Comparison of ENCODE assay signal across 8 mouse cellular contexts in the genomic region with DNA sequence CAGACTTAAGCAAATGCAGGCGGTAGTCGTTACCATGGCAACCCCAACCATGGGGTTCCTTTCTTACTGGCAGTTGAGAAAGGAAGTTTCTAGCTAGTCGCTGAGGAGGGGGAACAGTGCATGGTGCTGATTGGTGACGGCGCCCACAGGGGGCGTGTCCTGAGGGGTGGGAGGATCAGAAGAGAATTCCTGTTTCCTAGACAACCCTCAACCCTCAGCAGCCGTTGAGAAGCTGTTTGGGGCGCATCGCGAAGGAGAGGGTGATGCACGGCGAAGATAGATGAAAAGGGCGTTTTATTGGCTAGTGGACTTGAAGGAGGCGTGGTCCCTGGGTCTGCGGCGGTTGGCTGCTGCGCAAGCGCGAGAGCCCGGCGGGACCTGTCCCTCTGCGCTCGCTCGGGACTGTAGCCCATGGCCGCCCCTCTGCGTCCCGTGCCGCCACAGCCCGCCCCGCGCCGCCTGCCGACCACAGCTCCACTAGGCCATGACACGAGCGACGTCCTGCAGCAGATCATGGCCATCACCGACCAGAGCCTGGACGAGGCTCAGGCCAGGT. TPM values are rescaled to one million over a fixed set of nuclear protein-coding genes. Genes with fewer than 3 reads are reported as not detected.
DNase-seq lines count a peak whose midpoint lies in the region; ATAC-seq and TF ChIP-seq lines count a peak whose summit lies in the region.

A gene (plus strand): TSS at position 194 of the 556 bp plus-strand sequence.

- WGBS in heart, embryonic 11.5 days (ENCODE audit: insufficient replicate concordance): under 1% methylated on average over 38 of the region's 38 CpGs
- under 1% methylated on average over 38 of the region's 38 CpGs for WGBS in kidney, embryonic 15.5 days

- peak within 1 kb of the TSS; percentile 62 for H3K4me3 ChIP-seq in heart, embryonic 11.5 days (ENCODE audit: low read depth, low read length)
- H3K4me3 ChIP-seq in kidney, embryonic 15.5 days (replicated peaks): peak within 1 kb of the TSS; percentile 69

- H3K4me2 ChIP-seq in heart, embryonic 11.5 days: peak within 1 kb of the TSS; percentile 94
- H3K4me2 ChIP-seq in kidney, embryonic 15.5 days: peak within 1 kb of the TSS; percentile 99

- peak within 1 kb of the TSS; percentile 70 for H3K9ac ChIP-seq in heart, embryonic 11.5 days (ENCODE audit: low read depth, low read length)
- H3K9ac ChIP-seq in kidney, embryonic 15.5 days: peak within 1 kb of the TSS; percentile 64; the same call in 1 of the 2 replicates

- no peaks in the 10 kb centered on the region for H3K27me3 ChIP-seq in heart, embryonic 11.5 days (ENCODE audit: control insufficient read depth, insufficient read depth, low read length)
- 0 out of 2 replicates have a peak, but pooled peaks cover 2% of the 10 kb centered on the region for H3K27me3 ChIP-seq in kidney, embryonic 15.5 days

- H3K36me3 ChIP-seq in heart, embryonic 11.5 days (ENCODE audit: control insufficient read depth, insufficient read depth, low read length): no peaks in the 10 kb centered on the region
- H3K36me3 ChIP-seq in kidney, embryonic 15.5 days: peaks cover 17% of the 10 kb centered on the region

- no peaks in the 10 kb centered on the region for H3K9me3 ChIP-seq in heart, embryonic 11.5 days (replicated peaks; ENCODE audit: control insufficient read depth, low read length)
- no peaks in the 10 kb centered on the region for H3K9me3 ChIP-seq in kidney, embryonic 15.5 days (replicated peaks)

- peak; percentile 86 for TF ChIP-seq POLR2A in brain, embryonic 14.5 days (IDR thresholded peaks at IDR 0.05; ENCODE audit: borderline replicate concordance, extremely low read depth, insufficient read depth, insufficient read length, poor library complexity, severe bottlenecking)

- peaks cover 5% of the 10 kb centered on the region; the same call in 1 of the 2 replicates for H3K4me1 ChIP-seq in heart, embryonic 11.5 days (ENCODE audit: control insufficient read depth, insufficient read depth, low read length)
- peaks cover 15% of the 10 kb centered on the region for H3K4me1 ChIP-seq in kidney, embryonic 15.5 days

- DNase-seq in CD4-positive helper T cell, adult 2 months (ENCODE audit: low read depth, low spot score): peak; percentile 98
- peak; percentile 100 for DNase-seq in brain, embryonic 14.5 days (ENCODE audit: low read depth)
- peak; percentile 88 for DNase-seq in liver
- peak; percentile 60 to 79 for DNase-seq in monocyte, adult 2 months (ENCODE audit: low read depth in 1 of 2, low spot score in 2 of 2)
- DNase-seq in spleen, postnatal 14 days (ENCODE audit: low spot score in 2 of 2): peak; percentile 70 to 78

- no peak for TF ChIP-seq CTCF in brain, embryonic 14.5 days (IDR thresholded peaks at IDR 0.05; ENCODE audit: borderline replicate concordance, extremely low read depth, insufficient read depth, insufficient read length)

- H3K27ac ChIP-seq in heart, embryonic 11.5 days (ENCODE audit: low read depth, low read length): no peak within 1 kb of the TSS
- peak within 1 kb of the TSS; percentile 64 for H3K27ac ChIP-seq in kidney, embryonic 15.5 days

- peak; percentile 95 for ATAC-seq in erythroblast, adult 5-6 weeks (replicated peaks; ENCODE audit: low FRiP score, poor library complexity, severe bottlenecking)
- ATAC-seq in heart, embryonic 11.5 days (replicated peaks; ENCODE audit: insufficient number of reproducible peaks, low FRiP score, low TSS enrichment): peak; percentile 84
- ATAC-seq in kidney, embryonic 15.5 days (replicated peaks; ENCODE audit: low FRiP score): peak; percentile 98

RNA-seq across cellular contexts. Expression of the gene that starts here (rescaled TPM):
- 38.6 and 43.6 TPM in 2 replicates for polyA plus RNA-seq in brain, embryonic 14.5 days (2012; rRNA removed)
- total RNA-seq in erythroblast, adult 5-6 weeks (2015; ENCODE audit: low replicate concordance): 1.5 and 2.1 TPM in 2 replicates
- total RNA-seq in erythroblast, adult 5-6 weeks (2017; ENCODE audit: low replicate concordance): 2.8 TPM in 1 of 2 replicates, not detected in the other
- polyA plus RNA-seq in heart, embryonic 11.5 days (2014; fragmentation: Nextera tagmentation; extraction: Ambion mirVana): 4.0 and 6.0 TPM in 2 replicates
- polyA plus RNA-seq in kidney, embryonic 15.5 days (2015; fragmentation: Nextera tagmentation; extraction: Ambion mirVana): 8.3 and 8.9 TPM in 2 replicates
